Comparison of ENCODE assay signal across 25 mouse cellular contexts in the genomic region with DNA sequence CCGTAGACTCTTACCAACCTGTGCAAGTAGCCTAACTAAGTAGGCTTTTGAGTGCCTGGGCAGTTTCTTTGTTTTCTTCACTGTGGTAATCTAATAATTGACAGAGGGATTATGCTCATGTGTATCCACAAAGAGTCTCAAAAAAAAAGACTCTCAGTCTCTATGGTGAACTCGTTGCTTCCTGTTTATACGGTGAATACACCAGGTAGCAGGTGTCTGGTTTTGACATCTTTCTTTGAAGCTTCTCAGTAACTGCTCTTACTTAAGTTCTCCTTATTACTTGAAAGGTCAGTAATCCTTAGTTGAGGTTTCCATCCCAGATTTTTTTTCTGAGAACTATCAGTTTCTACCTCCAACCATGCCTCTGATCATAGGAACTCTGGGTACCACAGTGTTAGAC.
DNase-seq lines count a peak whose midpoint lies in the region; ATAC-seq lines count a peak whose summit lies in the region.
"Had no signal": no experiment of that assay in that cellular context is flagged by ENCODE, and none has a peak within 500 bp of the region (broad histone marks: within the 10 kb centered on the region; RNA-seq: fewer than 3 reads in every experiment).

No protein-coding gene starts in this region.

- no peak overlapping the region for H3K9ac ChIP-seq in embryonic facial prominence, embryonic 14.5 days (ENCODE audit: low read depth, low read length)
- H3K9ac ChIP-seq: embryonic facial prominence, embryonic 12.5 days; embryonic facial prominence, embryonic 15.5 days; forebrain, embryonic 12.5 days had no signal

- H3K36me3 ChIP-seq in embryonic facial prominence, embryonic 14.5 days (ENCODE audit: control insufficient read depth, insufficient read depth, low read length), result no peaks in the 10 kb centered on the region
- no peaks in the 10 kb centered on the region for H3K36me3 ChIP-seq in embryonic facial prominence, embryonic 10.5 days (replicated peaks)
- H3K36me3 ChIP-seq: embryonic facial prominence, embryonic 12.5 days; embryonic facial prominence, embryonic 15.5 days; forebrain, embryonic 10.5 days; forebrain, embryonic 12.5 days had no signal

- no peaks in the 10 kb centered on the region for H3K4me1 ChIP-seq in embryonic facial prominence, embryonic 14.5 days (ENCODE audit: control insufficient read depth, insufficient read depth, low read length)
- no peaks in the 10 kb centered on the region for H3K4me1 ChIP-seq in embryonic facial prominence, embryonic 10.5 days
- H3K4me1 ChIP-seq: embryonic facial prominence, embryonic 12.5 days; embryonic facial prominence, embryonic 15.5 days; forebrain, embryonic 12.5 days had no signal

- no peak overlapping the region for H3K27ac ChIP-seq in embryonic facial prominence, embryonic 14.5 days (replicated peaks; ENCODE audit: low read depth, low read length)
- no peak overlapping the region for H3K27ac ChIP-seq in embryonic facial prominence, embryonic 10.5 days (replicated peaks)
- H3K27ac ChIP-seq: embryonic facial prominence, embryonic 12.5 days; embryonic facial prominence, embryonic 15.5 days; forebrain, embryonic 10.5 days; forebrain, embryonic 12.5 days had no signal

- DNase-seq in embryonic facial prominence, embryonic 14.5 days (ENCODE audit: low spot score), result no peak
- no peak for DNase-seq in embryonic facial prominence, embryonic 10.5 days (ENCODE audit: low spot score)
- peak; percentile 50 for DNase-seq in induced T-regulatory cell, adult 2 months (ENCODE audit: low read depth)
- peak; percentile 61 for DNase-seq in naive thymus-derived CD4-positive, alpha-beta T cell, adult 2 months (ENCODE audit: low read depth)
- no peak for DNase-seq in ovary, postnatal 10 days (ENCODE audit: low spot score)
- DNase-seq in right cerebral cortex, postnatal 14 days, result no peak
- DNase-seq in left cerebral cortex, postnatal 4 days, result no peak
- DNase-seq: adrenal gland, adult 8-10 months; adrenal gland, postnatal 14 days; B cell, adult 2 months; cerebellum, adult 11 months; cerebellum, adult 18-20 months; cerebellum, adult 8-10 months; cerebellum, adult 9-11 months; cerebellum, postnatal 14 days; cerebellum, postnatal 36 days; embryo, embryonic 11 days had no signal

- H3K4me2 ChIP-seq in embryonic facial prominence, embryonic 14.5 days (ENCODE audit: low read depth, low read length), result no peak overlapping the region
- H3K4me2 ChIP-seq: embryonic facial prominence, embryonic 12.5 days; embryonic facial prominence, embryonic 15.5 days; forebrain, embryonic 12.5 days had no signal

- ATAC-seq in embryonic facial prominence, embryonic 14.5 days (ENCODE audit: low read depth), result peak; percentile 44; the same call in 1 of the 2 replicates
- ATAC-seq in CD4-positive, CD25-positive, alpha-beta regulatory T cell, adult 4 months, result peak; percentile 46
- ATAC-seq: forebrain, embryonic 14.5 days; forebrain, embryonic 16.5 days had no signal

- WGBS in embryonic facial prominence, embryonic 14.5 days, result 79% methylated on average over 3 of the region's 3 CpGs
- whole genome bisulfite sequencing in embryonic facial prominence, embryonic 10.5 days, result 62% methylated on average over 3 of the region's 3 CpGs

- H3K4me3 ChIP-seq in embryonic facial prominence, embryonic 14.5 days (ENCODE audit: low read depth, low read length), result no peak overlapping the region
- no peak overlapping the region for H3K4me3 ChIP-seq in embryonic facial prominence, embryonic 10.5 days
- H3K4me3 ChIP-seq: embryonic facial prominence, embryonic 12.5 days; embryonic facial prominence, embryonic 15.5 days; erythroblast, embryonic 14.5 days; forebrain, embryonic 10.5 days; forebrain, embryonic 12.5 days had no signal

- intact Hi-C loops in left cerebral cortex, postnatal 4 days (cut with DNase I), result no loop called here

- no peaks in the 10 kb centered on the region for H3K27me3 ChIP-seq in embryonic facial prominence, embryonic 14.5 days (replicated peaks; ENCODE audit: control insufficient read depth, insufficient read depth, low read length)
- no peaks in the 10 kb centered on the region for H3K27me3 ChIP-seq in embryonic facial prominence, embryonic 10.5 days (replicated peaks; ENCODE audit: low read depth, poor library complexity, severe bottlenecking)
- H3K27me3 ChIP-seq: embryonic facial prominence, embryonic 12.5 days; embryonic facial prominence, embryonic 15.5 days; forebrain, embryonic 12.5 days had no signal

- H3K9me3 ChIP-seq in embryonic facial prominence, embryonic 14.5 days (ENCODE audit: control insufficient read depth, low read length), result no peaks in the 10 kb centered on the region
- H3K9me3 ChIP-seq in embryonic facial prominence, embryonic 10.5 days, result no peaks in the 10 kb centered on the region
- H3K9me3 ChIP-seq: embryonic facial prominence, embryonic 12.5 days; embryonic facial prominence, embryonic 15.5 days; forebrain, embryonic 10.5 days; forebrain, embryonic 12.5 days had no signal

Comparison
In these comparisons a context has a peak if more than half of its experiments do, and no peak if none do; other contexts are left out.
1. DNase-seq: peak in induced T-regulatory cell, adult 2 months (single experiment) and naive thymus-derived CD4-positive, alpha-beta T cell, adult 2 months (single experiment); none in embryonic facial prominence, embryonic 14.5 days (single experiment), embryonic facial prominence, embryonic 10.5 days (single experiment), ovary, postnatal 10 days (single experiment), right cerebral cortex, postnatal 14 days (single experiment) and left cerebral cortex, postnatal 4 days (single experiment).